Mouse (Mus musculus): ENCODE measurements around the gene Tbc1d22a.

DNA sequence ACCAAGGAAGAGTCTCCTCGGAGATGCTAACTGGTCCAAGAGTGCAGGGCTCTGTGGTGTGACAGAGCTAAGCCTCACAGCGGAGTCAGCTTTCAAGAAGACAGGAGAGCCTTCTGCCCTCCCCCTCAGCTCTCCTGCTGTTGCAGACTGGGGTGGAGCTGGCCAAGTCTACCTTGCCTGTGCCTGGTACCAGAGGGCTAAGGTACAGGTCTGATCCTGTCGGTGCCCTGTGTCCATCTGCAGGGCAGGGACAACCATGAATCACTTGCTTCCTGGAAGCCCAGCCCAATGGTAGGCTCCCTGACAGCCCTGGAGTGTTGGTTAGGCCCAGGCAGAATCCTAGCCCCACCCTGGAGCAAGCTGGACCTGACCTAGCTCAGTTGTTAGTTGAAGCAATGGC is 27.6 kb upstream of the Tbc1d22a start:
- TF ChIP-seq POLR2A (IDR thresholded peaks at IDR 0.05; ENCODE audit: borderline replicate concordance, extremely low read depth, low read depth, low read length) = peak; percentile 20; the same call in 1 of the 2 replicates
- TF ChIP-seq CTCF (IDR thresholded peaks at IDR 0.05; ENCODE audit: insufficient read depth, low read length) = no peak
